Mouse (Mus musculus) heart, adult 10 weeks (tissue): Measurements from ENCODE around the gene Hadhb. TPM values are rescaled to one million over a fixed set of nuclear protein-coding genes. Genes with fewer than 3 reads are reported as not detected.

ENCODE experiments used
- polyA plus RNA-seq: library from polyadenylated mRNA; stranded (reverse); fragments of 350-450 nt; fragmentation: Illumina TruSeq; extraction: RNeasy Lipid Tissue Mini Kit (QIAGEN cat#74804); gene quantifications from one replicate; pipeline ENCODE4 v1.2.3, GENCODE M21; 2014; ENCODE audit warnings: low read depth, low replicate concordance

Hadhb gene
- polyA plus RNA-seq, result 2,267 TPM

DNA sequence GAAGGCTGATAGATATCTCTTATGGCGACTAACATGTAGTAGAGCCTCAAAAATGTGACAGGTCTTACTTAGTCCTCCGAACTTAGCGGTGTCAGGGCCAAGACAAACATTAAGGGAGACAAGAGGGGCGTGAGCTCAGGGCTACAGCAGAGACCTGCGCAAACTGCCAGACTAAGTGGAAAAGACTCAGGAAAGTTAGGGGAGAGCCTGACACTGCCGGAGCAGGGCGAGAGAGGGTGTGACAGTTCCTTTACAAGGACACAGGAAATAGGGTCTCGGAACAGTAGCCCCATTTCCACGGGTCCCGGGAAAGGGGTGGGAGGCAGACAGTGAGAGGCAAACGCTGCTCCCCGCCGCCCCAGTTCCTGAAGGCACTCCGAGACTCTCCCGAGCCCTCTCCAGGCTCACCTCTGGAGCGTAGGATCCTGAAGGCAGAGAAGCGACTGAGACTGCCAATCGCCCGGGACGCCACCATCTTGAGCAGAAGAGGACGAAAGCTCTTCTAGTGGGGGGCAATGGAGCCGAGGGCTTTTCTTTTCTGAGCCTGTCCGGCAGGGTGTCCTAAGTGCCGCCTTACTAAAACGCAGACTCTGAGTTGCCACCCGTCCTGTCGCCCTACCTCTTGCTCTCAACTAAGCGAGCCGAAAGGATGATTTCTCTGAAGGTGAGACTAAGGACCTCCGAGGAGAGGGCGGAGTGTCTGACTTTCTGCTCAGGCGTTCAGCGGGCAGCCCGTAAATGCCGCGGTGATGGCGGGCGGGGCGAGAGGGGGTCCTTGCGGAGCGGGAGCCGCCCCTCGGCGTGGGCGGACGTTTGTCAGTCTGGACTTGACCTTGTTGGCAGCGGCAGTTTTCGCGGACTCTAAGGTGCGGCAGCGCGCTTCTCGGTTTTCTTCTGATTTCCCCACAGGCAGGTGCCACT is at the start of gene Hadhb, which contains the start of gene Hadha:
Gene Hadhb, plus strand, starts transcription at position 775 of the 921 bp plus-strand sequence.
Gene Hadha, minus strand, starts transcription at position 689 of the 921 bp plus-strand sequence.

DNA sequence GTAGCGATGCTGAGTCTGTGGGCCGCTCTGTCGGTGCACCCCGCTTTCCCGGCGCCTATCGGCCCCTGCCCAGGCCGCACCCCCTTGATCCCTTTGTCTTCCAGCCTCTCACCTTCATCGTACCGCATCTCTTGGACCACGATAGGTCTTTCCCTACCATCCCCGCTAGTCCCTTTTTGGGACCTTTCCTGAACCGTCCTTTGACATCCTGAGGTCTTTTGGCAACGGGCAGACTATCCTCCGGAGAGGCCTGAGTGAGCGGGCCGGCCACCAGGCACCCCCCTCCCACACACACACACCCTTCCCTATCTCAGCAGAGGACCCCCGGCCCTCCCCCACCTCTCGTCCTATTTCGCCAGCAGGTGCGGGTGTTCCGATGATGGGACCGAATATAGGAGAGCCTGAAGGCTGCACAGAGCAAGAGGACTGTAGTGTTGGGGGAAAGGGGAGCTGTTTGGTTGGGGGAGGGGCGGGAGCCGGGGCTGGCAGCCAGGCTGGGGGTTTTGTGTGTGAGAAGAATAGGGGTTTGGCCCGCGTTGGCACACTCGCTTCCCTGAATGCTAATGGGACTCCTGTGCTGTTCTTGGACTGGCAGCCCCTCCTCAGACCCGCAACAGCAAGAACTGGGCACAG is 49.3 kb upstream of the Hadhb start, which contains the start of gene 3110082J24Rik:
Gene 3110082J24Rik, minus strand, starts transcription at position 419 of the 633 bp plus-strand sequence.

DNA sequence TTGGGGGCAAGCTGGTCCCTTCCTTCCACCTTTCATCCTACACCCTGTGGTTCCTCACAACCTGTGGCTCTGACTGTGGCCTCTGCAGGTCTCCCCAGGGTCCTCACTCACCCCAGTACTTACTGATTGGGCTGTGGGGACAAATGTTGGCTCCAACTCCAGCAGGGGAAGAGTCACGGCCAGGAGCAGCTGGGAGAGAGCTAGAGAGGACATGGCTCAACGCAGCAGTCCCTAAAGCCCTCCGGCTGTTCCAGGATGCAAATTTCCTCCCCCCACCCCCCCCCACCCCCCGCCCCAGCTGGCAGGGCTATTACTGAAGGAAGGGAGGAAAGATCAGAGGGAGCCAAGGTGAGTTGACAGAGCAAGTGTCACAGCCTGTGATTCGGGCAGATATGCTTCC is 50.4 kb downstream of the Hadhb start, which contains the start of gene Adgrf3:
Gene Adgrf3, minus strand, starts transcription at position 230 of the 400 bp plus-strand sequence.

DNA sequence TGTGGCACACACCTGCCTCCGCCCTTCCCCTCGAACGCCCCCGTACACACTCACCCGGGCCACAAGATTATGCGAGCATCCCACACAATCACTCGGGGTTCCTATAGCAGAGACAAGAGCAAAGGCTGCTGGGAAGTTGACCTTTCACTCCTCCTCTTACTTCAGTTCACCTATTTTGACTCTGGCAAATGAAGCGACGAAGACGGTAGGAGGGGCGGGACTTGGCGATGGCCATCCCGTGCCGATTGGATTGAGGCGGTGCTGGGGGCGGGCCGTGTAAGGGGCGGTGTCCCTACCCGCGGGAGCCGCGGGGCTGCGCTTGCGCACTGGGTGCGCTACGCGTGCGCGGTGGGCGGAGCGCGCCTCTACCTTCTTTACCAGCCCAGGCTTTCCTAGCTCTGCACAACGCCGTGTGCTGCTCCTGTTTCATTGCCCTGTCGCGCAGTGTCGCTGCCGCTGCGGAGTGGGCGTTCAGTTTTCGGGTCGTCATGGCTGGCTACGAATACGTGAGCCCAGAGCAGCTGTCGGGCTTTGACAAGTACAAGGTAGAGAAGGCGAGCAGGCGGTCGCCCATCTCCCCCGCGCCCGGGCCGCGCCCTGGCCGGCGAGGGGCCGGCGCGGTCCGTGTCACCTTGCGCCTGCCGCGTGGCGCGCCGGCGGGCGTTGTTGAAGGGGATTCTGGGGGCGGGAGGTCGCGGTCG is 77.4 kb downstream of the Hadhb start, which contains the start of gene Selenoi:
Gene Selenoi, plus strand, starts transcription at position 311 of the 701 bp plus-strand sequence.

Other genes with a start within 250 kb of the Hadhb start
- not detected for gene Il6, start 142.1 kb upstream of the Hadhb start, polyA plus RNA-seq
- gene Tyms, start 81.6 kb upstream of the Hadhb start, polyA plus RNA-seq, result 2.3 TPM
- gene Garem2, start 50.1 kb upstream of the Hadhb start, polyA plus RNA-seq, result not detected
- gene 3110082J24Rik, start 49.2 kb upstream of the Hadhb start, polyA plus RNA-seq, result not detected
- gene Hadha, start 86 bp upstream of the Hadhb start, polyA plus RNA-seq, result 1,067 TPM
- not detected for gene Adgrf3, start 50.5 kb downstream of the Hadhb start, polyA plus RNA-seq
- gene Selenoi, start 77.3 kb downstream of the Hadhb start, polyA plus RNA-seq, result 10.6 TPM
- gene Drc1, start 126.1 kb downstream of the Hadhb start, polyA plus RNA-seq, result not detected